In the genomic region with DNA sequence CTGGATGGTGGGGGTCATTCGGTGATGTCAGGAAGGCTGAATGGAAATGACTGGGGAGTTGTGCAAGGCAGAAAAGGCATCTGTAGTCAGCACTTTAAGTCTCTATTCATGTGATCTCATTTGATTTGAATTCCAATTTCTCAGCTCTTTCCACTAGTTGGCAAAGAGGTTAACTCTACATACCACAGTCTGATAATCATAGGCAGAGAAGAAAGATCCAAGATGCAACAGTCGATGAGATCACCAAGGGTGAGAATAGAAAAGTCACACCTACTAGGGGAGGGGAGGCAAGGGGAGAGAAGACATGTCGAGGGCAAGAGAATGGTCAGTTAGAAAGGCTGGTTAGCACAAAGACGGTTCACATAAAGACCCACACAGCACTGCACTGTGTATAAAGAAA, we compare ENCODE assay signal across 13 mouse cellular contexts.
"Had no signal": no experiment of that assay in that cellular context is flagged by ENCODE, and none has a peak within 500 bp of the region (broad histone marks: within the 10 kb centered on the region; RNA-seq: fewer than 3 reads in every experiment).

No protein-coding gene starts in this region.

- H3K4me3 ChIP-seq: left cerebral cortex, adult 2 months; limb, embryonic 15.5 days; liver, embryonic 12.5 days; midbrain, embryonic 13.5 days; myocyte; neural tube, embryonic 15.5 days had no signal

- H3K36me3 ChIP-seq: limb, embryonic 15.5 days; liver, embryonic 12.5 days; midbrain, embryonic 13.5 days; neural tube, embryonic 15.5 days had no signal

- H3K27me3 ChIP-seq: limb, embryonic 15.5 days; midbrain, embryonic 13.5 days; neural tube, embryonic 15.5 days had no signal

- H3K9ac ChIP-seq: limb, embryonic 15.5 days; liver, embryonic 12.5 days; midbrain, embryonic 13.5 days; neural tube, embryonic 15.5 days had no signal

- H3K4me1 ChIP-seq: limb, embryonic 15.5 days; liver, embryonic 12.5 days; midbrain, embryonic 13.5 days; neural tube, embryonic 15.5 days had no signal

- ATAC-seq: liver, embryonic 12.5 days; midbrain, embryonic 13.5 days had no signal

- DNase-seq: kidney, adult 18-20 months; kidney, postnatal 14 days; lung, postnatal 10 days; right cerebral cortex, postnatal 4 days; spleen, adult 18-20 months; thymus, adult 2 months; thymus, postnatal 25 days had no signal

- H3K9me3 ChIP-seq: limb, embryonic 15.5 days; liver, embryonic 12.5 days; midbrain, embryonic 13.5 days; neural tube, embryonic 15.5 days had no signal

- H3K27ac ChIP-seq: left cerebral cortex, adult 2 months; limb, embryonic 15.5 days; liver, embryonic 12.5 days; midbrain, embryonic 13.5 days; neural tube, embryonic 15.5 days had no signal

- H3K4me2 ChIP-seq: limb, embryonic 15.5 days; liver, embryonic 12.5 days; midbrain, embryonic 13.5 days; neural tube, embryonic 15.5 days had no signal
